In the genomic region with DNA sequence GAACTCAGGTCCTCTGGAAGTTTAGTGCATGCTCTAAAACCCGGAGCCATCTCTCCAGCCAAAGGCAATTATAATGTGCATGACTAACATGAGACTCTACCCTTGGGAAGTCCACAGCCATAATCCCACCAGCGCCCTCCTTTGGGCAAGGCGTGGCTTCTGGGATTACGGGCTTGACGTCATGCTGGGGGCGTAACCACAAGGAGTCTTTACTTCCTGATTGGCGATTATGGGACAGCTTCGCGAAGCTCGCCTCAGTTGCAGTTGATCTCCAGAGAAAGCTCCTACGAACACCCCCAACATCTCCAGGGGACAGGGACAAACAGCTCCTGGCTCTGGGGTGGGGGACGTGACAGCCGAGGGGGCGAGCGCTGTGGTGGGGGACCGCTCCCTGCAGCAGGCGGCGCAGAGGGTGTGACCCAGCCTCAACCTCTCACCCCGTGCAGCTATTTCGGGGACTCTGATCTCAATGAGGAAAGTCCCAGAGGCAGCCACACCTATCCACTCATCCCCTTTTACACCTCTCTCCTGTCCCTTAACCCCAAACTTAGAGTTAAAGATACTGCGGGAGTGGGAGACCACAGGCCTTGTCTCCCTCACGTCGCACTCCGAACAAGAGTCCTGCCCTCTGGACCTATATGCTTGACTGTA, we compare ENCODE assay signal across 8 mouse cellular contexts. TPM values are rescaled to one million over a fixed set of nuclear protein-coding genes. Genes with fewer than 3 reads are reported as not detected.
DNase-seq lines count a peak whose midpoint lies in the region; ATAC-seq and TF ChIP-seq lines count a peak whose summit lies in the region.

No protein-coding gene starts in this region.

- no peak overlapping the region for H3K9ac ChIP-seq in kidney, postnatal 0 days (ENCODE audit: low read depth, low read length)
- H3K9ac ChIP-seq in embryonic facial prominence, embryonic 11.5 days (replicated peaks; ENCODE audit: low read length): no peak overlapping the region
- H3K9ac ChIP-seq in limb, embryonic 11.5 days (ENCODE audit: low read length): no peak overlapping the region

- H3K27ac ChIP-seq in kidney, postnatal 0 days: no peak overlapping the region
- H3K27ac ChIP-seq in kidney, adult 2 months (ENCODE audit: insufficient read depth, low read depth, low read length): no peak overlapping the region
- H3K27ac ChIP-seq in embryonic facial prominence, embryonic 11.5 days (replicated peaks; ENCODE audit: low read depth, low read length): no peak overlapping the region
- no peak overlapping the region for H3K27ac ChIP-seq in limb, embryonic 11.5 days (replicated peaks; ENCODE audit: low read depth, low read length)

- ATAC-seq in kidney, postnatal 0 days (replicated peaks; ENCODE audit: low FRiP score, low read depth): no peak
- ATAC-seq in embryonic facial prominence, embryonic 11.5 days (replicated peaks; ENCODE audit: insufficient number of reproducible peaks, low FRiP score, low TSS enrichment, low read depth): no peak
- no peak for ATAC-seq in limb, embryonic 11.5 days (ENCODE audit: insufficient number of reproducible peaks, low FRiP score, low TSS enrichment, low read depth)
- ATAC-seq in frontal cortex, adult (ENCODE audit: low TSS enrichment): no peak
- ATAC-seq in erythroblast, adult 5-6 weeks (replicated peaks; ENCODE audit: low FRiP score, poor library complexity, severe bottlenecking): no peak

- no peak for TF ChIP-seq CTCF in kidney, postnatal 0 days (IDR thresholded peaks at IDR 0.05; ENCODE audit: low read depth)
- no peak for TF ChIP-seq CTCF in kidney, adult 2 months (conservative IDR thresholded peaks at IDR 0.05; ENCODE audit: insufficient read depth, insufficient read length, low read depth, low read length)

- DNase-seq in kidney, postnatal 0 days (ENCODE audit: low spot score): no peak
- no peak for DNase-seq in kidney, adult 2 months
- DNase-seq in embryonic facial prominence, embryonic 11.5 days (ENCODE audit: low spot score): no peak
- DNase-seq in limb, embryonic 11.5 days (ENCODE audit: low spot score): no peak
- peak; percentile 82 for DNase-seq in retina, postnatal 1 day
- no peak for DNase-seq in T-cell, adult 2 months (ENCODE audit: low spot score)

- TF ChIP-seq POLR2A in kidney, adult 2 months (IDR thresholded peaks at IDR 0.05; ENCODE audit: low read depth, low read length): no peak

- H3K4me2 ChIP-seq in kidney, postnatal 0 days (ENCODE audit: low read length): peak overlapping the region; percentile 23; the same call in 1 of the 2 replicates
- peak overlapping the region; percentile 29; the same call in 1 of the 2 replicates for H3K4me2 ChIP-seq in embryonic facial prominence, embryonic 11.5 days (ENCODE audit: low read depth, low read length)
- H3K4me2 ChIP-seq in limb, embryonic 11.5 days (ENCODE audit: low read depth, severe bottlenecking): peak overlapping the region; percentile 15; the same call in 1 of the 2 replicates

- no peaks in the 10 kb centered on the region for H3K27me3 ChIP-seq in kidney, postnatal 0 days (ENCODE audit: insufficient read depth, low read length)
- no peaks in the 10 kb centered on the region for H3K27me3 ChIP-seq in kidney, adult 2 months (replicated peaks; ENCODE audit: control insufficient read depth, insufficient read depth, low read length)
- no peaks in the 10 kb centered on the region for H3K27me3 ChIP-seq in embryonic facial prominence, embryonic 11.5 days (ENCODE audit: control insufficient read depth, insufficient read depth, low read length)
- H3K27me3 ChIP-seq in limb, embryonic 11.5 days (ENCODE audit: control insufficient read depth, insufficient read depth, low read length): no peaks in the 10 kb centered on the region

- H3K36me3 ChIP-seq in kidney, postnatal 0 days (ENCODE audit: insufficient read depth, low read length): no peaks in the 10 kb centered on the region
- no peaks in the 10 kb centered on the region for H3K36me3 ChIP-seq in kidney, adult 2 months (ENCODE audit: control insufficient read depth, insufficient read depth, low read length)
- H3K36me3 ChIP-seq in embryonic facial prominence, embryonic 11.5 days (replicated peaks; ENCODE audit: control insufficient read depth, insufficient read depth, low read depth, low read length): no peaks in the 10 kb centered on the region
- no peaks in the 10 kb centered on the region for H3K36me3 ChIP-seq in limb, embryonic 11.5 days (ENCODE audit: control insufficient read depth, insufficient read depth, low read length)

- no peaks in the 10 kb centered on the region for H3K9me3 ChIP-seq in kidney, postnatal 0 days (replicated peaks; ENCODE audit: low read length)
- H3K9me3 ChIP-seq in embryonic facial prominence, embryonic 11.5 days (replicated peaks; ENCODE audit: control insufficient read depth, low read length): no peaks in the 10 kb centered on the region
- no peaks in the 10 kb centered on the region for H3K9me3 ChIP-seq in limb, embryonic 11.5 days (ENCODE audit: control insufficient read depth, low read length)

- H3K4me3 ChIP-seq in kidney, postnatal 0 days (replicated peaks; ENCODE audit: low read depth, low read length): no peak overlapping the region
- no peak overlapping the region for H3K4me3 ChIP-seq in kidney, adult 2 months (ENCODE audit: insufficient read depth, low read depth, low read length)
- H3K4me3 ChIP-seq in embryonic facial prominence, embryonic 11.5 days (ENCODE audit: low read depth, low read length): no peak overlapping the region
- H3K4me3 ChIP-seq in limb, embryonic 11.5 days (ENCODE audit: low read depth, low read length): no peak overlapping the region

- 38% methylated on average over 24 of the region's 24 CpGs for WGBS in kidney, postnatal 0 days
- 52% methylated on average over 24 of the region's 24 CpGs for WGBS in kidney, adult 2 months
- 23% methylated on average over 24 of the region's 24 CpGs for WGBS in embryonic facial prominence, embryonic 11.5 days
- WGBS in limb, embryonic 11.5 days: 32% methylated on average over 24 of the region's 24 CpGs

- peaks cover 12% of the 10 kb centered on the region for H3K4me1 ChIP-seq in kidney, postnatal 0 days (replicated peaks; ENCODE audit: insufficient read depth, low read length)
- H3K4me1 ChIP-seq in kidney, adult 2 months (ENCODE audit: control insufficient read depth, insufficient read depth, low read length): peaks cover 10% of the 10 kb centered on the region
- H3K4me1 ChIP-seq in embryonic facial prominence, embryonic 11.5 days (ENCODE audit: control insufficient read depth, insufficient read depth, low read length): peaks cover 3% of the 10 kb centered on the region; the same call in 1 of the 2 replicates
- H3K4me1 ChIP-seq in limb, embryonic 11.5 days (ENCODE audit: control insufficient read depth, insufficient read depth, low read length): peaks cover 22% of the 10 kb centered on the region

RNA-seq across cellular contexts. Expression of a gene that starts 23.9 kb away (rescaled TPM):
- polyA plus RNA-seq in kidney, postnatal 0 days (2015; fragmentation: Nextera tagmentation; extraction: Ambion mirVana): 0.47 and 0.51 TPM in 2 replicates
- polyA plus RNA-seq in kidney, adult 2 months (2012; rRNA removed): 1.8 and 2.5 TPM in 2 replicates
- polyA plus RNA-seq in embryonic facial prominence, embryonic 11.5 days (2014; fragmentation: Nextera tagmentation; extraction: Ambion mirVana): 0.08 and 0.20 TPM in 2 replicates
- polyA plus RNA-seq in limb, embryonic 11.5 days (2014; fragmentation: Nextera tagmentation; extraction: Ambion mirVana): 0.17 and 0.35 TPM in 2 replicates
- 12.1 and 21.5 TPM in 2 replicates for total RNA-seq in erythroblast, adult 5-6 weeks (2015; ENCODE audit: low replicate concordance)
- total RNA-seq in erythroblast, adult 5-6 weeks (2017; ENCODE audit: low replicate concordance): 13.4 and 18.7 TPM in 2 replicates

RNA-seq across cellular contexts. Expression of a gene that starts 27.6 kb away (rescaled TPM):
- 44.8 and 47.1 TPM in 2 replicates for polyA plus RNA-seq in kidney, postnatal 0 days (2015; fragmentation: Nextera tagmentation; extraction: Ambion mirVana)
- 15.9 and 16.6 TPM in 2 replicates for polyA plus RNA-seq in kidney, adult 2 months (2012; rRNA removed)
- 26.3 and 36.6 TPM in 2 replicates for polyA plus RNA-seq in embryonic facial prominence, embryonic 11.5 days (2014; fragmentation: Nextera tagmentation; extraction: Ambion mirVana)
- 30.1 and 32.9 TPM in 2 replicates for polyA plus RNA-seq in limb, embryonic 11.5 days (2014; fragmentation: Nextera tagmentation; extraction: Ambion mirVana)
- total RNA-seq in erythroblast, adult 5-6 weeks (2015; ENCODE audit: low replicate concordance): 26.5 and 39.9 TPM in 2 replicates
- total RNA-seq in erythroblast, adult 5-6 weeks (2017; ENCODE audit: low replicate concordance): 47.6 and 53.9 TPM in 2 replicates
